In the genomic region with DNA sequence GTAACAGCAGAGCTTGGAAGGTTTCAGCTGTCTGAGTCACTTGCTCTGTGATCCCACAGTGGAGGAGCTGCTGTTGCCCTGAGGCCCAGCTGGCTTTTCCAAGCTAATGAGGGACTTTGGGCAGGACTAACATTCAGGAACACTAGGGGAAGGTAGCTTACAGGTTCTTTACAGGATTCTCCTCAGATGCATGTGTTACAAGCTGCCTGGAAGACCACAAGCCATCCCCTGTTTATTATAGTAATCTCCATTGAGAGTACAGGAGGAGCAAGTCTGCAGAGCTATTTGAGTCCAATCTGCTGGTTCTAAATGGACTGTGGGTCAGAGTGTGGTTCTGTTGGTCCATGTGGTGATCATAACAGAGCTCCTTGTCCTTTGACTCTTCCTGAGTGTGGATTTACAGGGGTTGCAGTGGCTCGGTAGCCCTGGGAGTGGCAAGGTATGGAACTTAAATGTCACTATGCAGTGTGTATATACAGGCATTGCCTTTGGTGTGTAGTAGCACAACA, we compare ENCODE assay signal across 1 mouse cellular context. TPM values are rescaled to one million over a fixed set of nuclear protein-coding genes. Genes with fewer than 3 reads are reported as not detected.
"Had no signal": no experiment of that assay in that cellular context is flagged by ENCODE, and none has a peak within 500 bp of the region (broad histone marks: within the 10 kb centered on the region; RNA-seq: fewer than 3 reads in every experiment).

No protein-coding gene starts in this region.

RNA-seq across cellular contexts. Expression of gene Gm14403, which starts 7.2 kb away (rescaled TPM):
- polyA plus RNA-seq: erythroblast, embryonic 14.5 days had no signal

RNA-seq across cellular contexts. Expression of gene Zfp970, which starts 40.7 kb away (rescaled TPM):
- polyA plus RNA-seq: erythroblast, embryonic 14.5 days had no signal
